Mouse (Mus musculus) adrenal gland (tissue): ENCODE measurements around the gene Ttc12.

Experiments
- intact Hi-C: fragments of 180-260 bp; cut with DNase I; formaldehyde crosslinking; loops from one replicate; pipeline ENCODE4 v1.15.1; 2025

The Ttc12 gene

DNA sequence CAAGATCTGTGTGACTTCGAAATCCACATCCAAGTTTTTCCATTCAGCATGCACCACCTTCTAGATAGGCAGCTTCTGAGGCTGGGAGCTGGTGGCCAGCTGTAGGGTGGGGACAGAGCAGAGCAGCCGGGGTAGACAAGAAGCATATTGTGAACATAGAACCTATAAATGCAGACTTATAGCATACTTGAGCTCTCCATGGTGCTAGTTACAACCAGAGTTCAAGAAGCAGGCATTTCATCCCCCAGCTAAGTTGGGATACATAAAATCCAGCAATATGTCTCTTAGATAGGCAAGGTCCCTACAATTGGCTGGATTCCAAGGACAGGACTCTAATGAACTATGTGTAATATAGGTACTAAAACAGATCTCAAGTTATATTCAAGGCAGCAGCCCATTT, 82.3 kb downstream of the Ttc12 start:
- intact Hi-C loops, result no loop called here

DNA sequence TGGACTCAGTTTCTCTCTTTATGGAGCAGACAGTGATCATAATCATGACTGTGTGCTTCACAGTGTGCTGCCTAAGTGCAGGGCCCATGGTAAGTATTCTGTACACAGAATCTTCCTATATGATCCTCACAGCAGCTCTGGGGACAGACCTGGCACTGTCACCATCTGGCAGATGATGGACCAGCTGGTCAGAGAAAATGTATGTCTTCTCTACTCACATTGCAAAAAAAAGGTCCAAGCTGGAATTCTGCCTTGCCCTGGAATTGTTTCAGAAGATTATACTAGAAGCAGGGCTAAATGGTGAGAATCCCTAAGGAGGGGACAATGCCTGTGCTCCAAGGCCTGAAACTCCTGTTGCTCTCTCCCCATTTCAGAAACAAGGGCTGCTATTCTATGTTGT, 90.0 kb downstream of the Ttc12 start:
- intact Hi-C loops, result no loop called here

DNA sequence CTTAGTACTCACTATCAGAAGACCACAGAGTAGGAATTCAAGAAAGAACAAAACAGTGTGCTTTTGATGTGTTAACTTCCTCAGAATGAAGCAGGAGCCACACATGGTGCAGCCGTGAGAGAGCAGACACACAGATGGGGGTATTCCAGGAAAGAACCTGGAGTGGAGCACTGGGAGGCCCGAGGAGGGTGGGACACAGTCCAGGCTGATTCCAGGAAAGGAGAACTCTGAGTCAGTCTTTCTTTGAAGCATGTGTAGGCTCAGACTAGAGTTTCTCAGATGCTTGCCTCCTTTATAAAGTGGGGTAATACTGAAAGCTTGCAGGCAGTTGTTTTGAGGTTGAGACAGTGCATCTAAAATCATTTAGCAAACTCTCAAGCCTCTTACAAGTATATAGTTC, 93.8 kb downstream of the Ttc12 start:
- intact Hi-C loops, result no loop called here
